Mouse (Mus musculus) stomach, postnatal 0 days (tissue): Measurements from ENCODE around the gene Grk6.

Experiments used
- CTCF ChIP-seq: IDR thresholded peaks from 2 replicates; pipeline ENCODE4 v1.5.1; 2016; ENCODE audit warnings: antibody characterized with exemption, low read depth, mild to moderate bottlenecking, moderate library complexity
- EP300 ChIP-seq: optimal IDR thresholded peaks from 2 replicates; pipeline ENCODE3; 2016; ENCODE audit warnings: antibody characterized with exemption

- TF ChIP-seq CTCF (peak; percentile 75), EP300 (no peak)
Observed at GRCm38 (mm10) chr13:55468851-55469560, 24.1 kb downstream of the Grk6 start.
